Mouse (Mus musculus) kidney, adult 2 months (tissue): ENCODE results near the gene Ankrd24. TPM values are rescaled to one million over a fixed set of nuclear protein-coding genes. Genes with fewer than 3 reads are reported as not detected.

Source experiments
- DNase-seq: peaks from one replicate; pipeline ENCODE4 v3.0.0; 2021
- H3K27ac ChIP-seq: fragments of 200-500 bp; 2 replicates; pipeline ENCODE4 v1.5.1; 2012; ENCODE audit warnings: low read depth, low read length, control low read depth, inconsistent platforms; ENCODE audit not compliant: insufficient read depth
- H3K27me3 ChIP-seq: fragments of 200-500 bp; replicated peaks from 2 replicates; pipeline ENCODE4 v1.6.1; 2012; ENCODE audit warnings: mild to moderate bottlenecking, moderate library complexity, low read length, inconsistent platforms; ENCODE audit not compliant: control insufficient read depth, insufficient read depth
- H3K36me3 ChIP-seq: fragments of 200-500 bp; 2 replicates; pipeline ENCODE4 v1.6.1; 2012; ENCODE audit warnings: mild to moderate bottlenecking, moderate library complexity, low read length, inconsistent platforms; ENCODE audit not compliant: control insufficient read depth, insufficient read depth
- H3K4me1 ChIP-seq: fragments of 200-500 bp; 2 replicates; pipeline ENCODE4 v1.6.1; 2011; ENCODE audit warnings: low read length; ENCODE audit not compliant: control insufficient read depth, insufficient read depth
- H3K4me3 ChIP-seq: fragments of 200-500 bp; 2 replicates; pipeline ENCODE4 v1.5.1; 2011; ENCODE audit warnings: mild to moderate bottlenecking, low read depth, low read length, control low read depth; ENCODE audit not compliant: insufficient read depth
- CTCF ChIP-seq: fragments of 200-500 bp; conservative IDR thresholded peaks from 2 replicates; pipeline ENCODE4 v1.5.1; 2011; ENCODE audit warnings: low read depth, mild to moderate bottlenecking, control low read depth, low read length, moderate library complexity, mixed read lengths; ENCODE audit not compliant: insufficient read depth, insufficient read length
- POLR2A ChIP-seq: fragments of 200-500 bp; IDR thresholded peaks from one replicate; pipeline ENCODE4 v1.6.1; 2011; ENCODE audit warnings: low read depth, low read length, control low read depth
- WGBS: fragments of 180-500 bp; shearing (Covaris S2); methylation state at CpG from one replicate; pipeline ENCODE4 v1.1.7; 2018; 5-methylcytosine and 5-hydroxymethylcytosine counted together
- polyA plus RNA-seq: library from polyadenylated mRNA; depleted of rRNA; stranded (reverse); fragments of >200 nt; gene quantifications from 2 replicates; pipeline ENCODE4 v1.2.3, GENCODE M21; 2012; rRNA removed

The Ankrd24 gene
- polyA plus RNA-seq, result 67.1 and 81.0 TPM in 2 replicates

- no peak for DNase-seq
- H3K27ac ChIP-seq, result peak within 1 kb of the TSS; percentile 44
- TF ChIP-seq POLR2A (no peak), CTCF (no peak)
- H3K36me3 ChIP-seq, result no peaks in the 10 kb centered on the region
- 56% methylated on average over 16 of the region's 16 CpGs for WGBS
- no peaks in the 10 kb centered on the region for H3K4me1 ChIP-seq
- no peaks in the 10 kb centered on the region for H3K27me3 ChIP-seq
- H3K4me3 ChIP-seq, result peak within 1 kb of the TSS; percentile 70
Observed at GRCm38 (mm10) chr10:81628390-81628789, at the start of gene Ankrd24. Gene Ankrd24, plus strand, starts transcription at chr10:81628540.

DNA sequence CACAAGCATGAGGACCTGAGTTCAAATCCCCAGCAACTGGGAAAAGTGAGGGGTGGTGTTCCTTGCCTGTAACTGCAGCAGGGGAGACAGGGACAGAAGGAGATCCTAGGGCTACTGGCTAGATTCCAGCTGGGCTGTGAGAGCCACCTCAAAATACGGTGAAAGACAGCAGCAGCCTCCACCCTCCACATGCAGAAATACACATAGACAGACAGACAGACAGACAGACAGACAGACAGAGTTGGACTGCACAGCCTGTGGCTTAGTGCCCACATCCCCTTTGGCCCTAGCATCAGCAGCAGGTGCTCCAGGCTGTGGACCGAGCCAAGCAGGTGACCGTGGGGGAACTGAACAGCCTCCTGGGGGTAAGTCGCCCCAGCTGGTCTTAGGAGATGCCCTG lies 48.4 kb upstream of the Ankrd24 start:
- Histone ChIP-seq H3K27me3 (no peaks in the 10 kb centered on the region), H3K4me3 (no peak overlapping the region), H3K36me3 (no peaks in the 10 kb centered on the region), H3K27ac (no peak overlapping the region), H3K4me1 (no peaks in the 10 kb centered on the region)
- DNase-seq, result no peak
- WGBS, result 61% methylated on average over 4 of the region's 4 CpGs
- TF ChIP-seq CTCF, result no peak
- no peak for TF ChIP-seq POLR2A

GRCm38 (mm10) chr10:81580441-81581070 lies 47.8 kb upstream of the Ankrd24 start:
- H3K27me3 ChIP-seq, result no peaks in the 10 kb centered on the region
- WGBS, result 27% methylated on average over 25 of the region's 25 CpGs
- H3K4me1 ChIP-seq, result no peaks in the 10 kb centered on the region
- peak; percentile 26; the same call in 1 of the 2 replicates for TF ChIP-seq CTCF
- TF ChIP-seq POLR2A, result no peak
- no peaks in the 10 kb centered on the region for H3K36me3 ChIP-seq
- DNase-seq, result peak; percentile 38
- H3K27ac ChIP-seq, result no peak overlapping the region
- no peak overlapping the region for H3K4me3 ChIP-seq

DNA sequence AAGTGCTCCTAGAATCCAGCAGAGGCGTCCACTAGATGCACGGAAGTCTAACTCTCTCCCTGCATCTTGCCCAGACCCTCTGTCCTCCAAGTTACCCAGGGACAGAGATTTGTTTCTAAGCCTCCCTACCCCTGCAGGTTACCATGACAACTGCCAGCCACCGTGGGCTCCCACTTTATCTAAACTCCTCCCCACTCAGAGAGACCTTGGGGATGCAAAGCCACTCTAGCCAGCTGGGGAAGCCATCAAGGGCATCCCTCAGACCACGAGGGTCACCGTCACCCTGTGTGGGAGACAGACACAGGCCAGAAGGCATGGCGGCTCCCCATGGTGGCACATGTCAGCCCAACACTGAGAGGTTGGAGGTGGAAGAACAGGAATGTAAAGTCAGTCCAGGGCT lies 45.0 kb upstream of the Ankrd24 start:
- H3K36me3 ChIP-seq, result no peaks in the 10 kb centered on the region
- 69% methylated on average over 6 of the region's 6 CpGs for WGBS
- TF ChIP-seq POLR2A, result no peak
- no peak for TF ChIP-seq CTCF
- no peak overlapping the region for H3K4me3 ChIP-seq
- no peak overlapping the region for H3K27ac ChIP-seq
- DNase-seq, result no peak
- H3K4me1 ChIP-seq, result no peaks in the 10 kb centered on the region
- no peaks in the 10 kb centered on the region for H3K27me3 ChIP-seq

DNA sequence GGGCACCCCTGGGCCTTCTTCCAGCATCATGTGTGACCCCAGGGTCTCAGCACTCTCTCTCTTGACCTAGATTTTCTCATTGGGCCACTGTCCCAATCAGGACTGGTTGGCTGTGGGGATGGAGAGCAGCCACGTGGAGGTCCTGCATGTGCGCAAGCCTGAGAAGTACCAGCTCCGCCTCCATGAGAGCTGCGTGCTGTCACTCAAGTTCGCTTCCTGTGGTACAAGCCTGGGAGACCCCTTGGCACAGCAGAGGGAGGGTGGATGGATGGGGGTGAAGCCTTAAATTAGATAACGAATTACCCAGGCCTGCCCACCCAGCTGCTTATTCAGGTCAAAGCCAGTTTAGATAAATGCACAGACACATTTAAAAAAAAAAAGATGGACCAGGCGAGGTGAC lies 39.6 kb upstream of the Ankrd24 start:
- 85% methylated on average over 7 of the region's 7 CpGs for WGBS
- H3K4me3 ChIP-seq, result no peak overlapping the region
- no peak for DNase-seq
- no peaks in the 10 kb centered on the region for H3K36me3 ChIP-seq
- no peaks in the 10 kb centered on the region for H3K4me1 ChIP-seq
- TF ChIP-seq CTCF (no peak), POLR2A (no peak)
- H3K27ac ChIP-seq, result no peak overlapping the region
- no peaks in the 10 kb centered on the region for H3K27me3 ChIP-seq

- no peak for DNase-seq
- Histone ChIP-seq H3K27me3 (no peaks in the 10 kb centered on the region), H3K4me3 (no peak overlapping the region), H3K27ac (no peak overlapping the region), H3K36me3 (no peaks in the 10 kb centered on the region), H3K4me1 (no peaks in the 10 kb centered on the region)
- TF ChIP-seq POLR2A (no peak), CTCF (no peak)
- 64% methylated on average over 9 of the region's 9 CpGs for WGBS
Observed at GRCm38 (mm10) chr10:81591846-81592245, 36.5 kb upstream of the Ankrd24 start.

DNA sequence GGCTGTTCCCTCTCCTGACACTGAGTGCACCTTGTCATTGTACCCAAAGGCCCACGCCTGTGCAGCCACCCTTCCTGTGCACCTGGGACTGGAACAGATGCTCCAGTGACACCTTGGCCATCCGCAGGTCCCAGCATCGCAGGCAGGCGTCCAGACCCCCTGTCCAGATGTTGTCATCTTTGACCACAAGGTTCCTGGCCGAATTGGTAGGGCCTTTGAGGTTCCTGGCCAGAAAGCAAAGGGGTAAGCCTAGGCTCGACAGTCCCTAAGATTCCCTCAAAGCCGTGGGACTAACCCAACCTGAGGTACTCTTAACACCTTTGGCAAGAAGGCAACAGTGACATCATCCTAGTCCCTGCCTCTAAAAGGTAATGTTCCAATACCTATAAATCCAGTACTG lies 35.7 kb upstream of the Ankrd24 start:
- H3K27me3 ChIP-seq, result no peaks in the 10 kb centered on the region
- H3K4me3 ChIP-seq, result no peak overlapping the region
- H3K27ac ChIP-seq, result no peak overlapping the region
- no peak for DNase-seq
- TF ChIP-seq CTCF, result no peak
- TF ChIP-seq POLR2A, result no peak
- H3K36me3 ChIP-seq, result no peaks in the 10 kb centered on the region
- 0 out of 2 replicates have a peak, but pooled peaks cover 2% of the 10 kb centered on the region for H3K4me1 ChIP-seq
- 85% methylated on average over 7 of the region's 7 CpGs for WGBS
